Mouse (Mus musculus) left cerebral cortex, postnatal 25 days (tissue): ENCODE data around the gene Tbk1. TPM values are rescaled to one million over a fixed set of nuclear protein-coding genes. Genes with fewer than 3 reads are reported as not detected.

Experiments used
- DNase-seq, 2 experiments: peaks; one replicate each; pipeline ENCODE4 v3.0.0; 2022; ENCODE audit warnings: low spot score in 2 of 2, mixed read lengths in 1 of 2
- intact Hi-C: fragments of 180-260 bp; cut with DNase I; formaldehyde crosslinking; loops from one replicate; pipeline ENCODE4 v1.15.1; 2025
- microRNA-seq, 2 experiments: library from miRNA; unstranded; fragments of <30 nt; microRNA quantifications; one replicate each; pipeline ENCODE4 v1.2.0; 2022
- total RNA-seq, 2 experiments: library from RNA; stranded (reverse); gene quantifications; 2 replicates each; pipeline ENCODE4 v1.2.3; 2021

The Tbk1 gene
- total RNA-seq, 2 experiments from 2014 or later, result 46.1 to 49.4 TPM

GRCm38 (mm10) chr10:121506731-121507583, 79.6 kb downstream of the Tbk1 start:
- intact Hi-C loops, result loop anchor here (5.0 kb wide), 2 partner anchors 35 to 80 kb away; no protein-coding TSS in a partner anchor

GRCm38 (mm10) chr10:121505929-121506328, 80.7 kb downstream of the Tbk1 start:
- DNase-seq, result no peak
- intact Hi-C loops, result loop anchor here (5.0 kb wide), 2 partner anchors 34 to 79 kb away; no protein-coding TSS in a partner anchor

More at GRCm38 (mm10) chr10:121506731-121507583, 79.6 kb downstream of the Tbk1 start:
- DNase-seq, result peak in 1 of 2 experiments; percentile 43

- intact Hi-C loops, result loop anchor here (5.0 kb wide), 2 partner anchors 33 to 78 kb away; no protein-coding TSS in a partner anchor
These were observed 81.3 kb downstream of the Tbk1 start for GRCm38 (mm10) chr10:121504973-121505911.

GRCm38 (mm10) chr10:121501160-121501559, 85.4 kb downstream of the Tbk1 start:
- no peak for DNase-seq
- intact Hi-C loops, result no loop called here

More at GRCm38 (mm10) chr10:121504973-121505911, 81.3 kb downstream of the Tbk1 start:
- peak; percentile 75 to 82 for DNase-seq

- intact Hi-C loops, result no loop called here
These were observed 86.6 kb downstream of the Tbk1 start for GRCm38 (mm10) chr10:121500034-121500433.

GRCm38 (mm10) chr10:121499063-121499462, 87.5 kb downstream of the Tbk1 start:
- no peak for DNase-seq
- intact Hi-C loops, result no loop called here

More at GRCm38 (mm10) chr10:121500034-121500433, 86.6 kb downstream of the Tbk1 start:
- DNase-seq, result no peak

- intact Hi-C loops, result no loop called here
- no peak for DNase-seq
These were observed 88.1 kb downstream of the Tbk1 start for GRCm38 (mm10) chr10:121498481-121498904.

- DNase-seq, result no peak
- intact Hi-C loops, result no loop called here
These were observed 88.6 kb downstream of the Tbk1 start for GRCm38 (mm10) chr10:121497968-121498367.

GRCm38 (mm10) chr10:121496616-121497015, 90.0 kb downstream of the Tbk1 start:
- intact Hi-C loops, result no loop called here

More at GRCm38 (mm10) chr10:121496616-121497015, 90.0 kb downstream of the Tbk1 start:
- DNase-seq, result no peak

Small RNAs within 50 kb of the gene (microRNA-seq; reads per million reads assigned to microRNA genes)
- 0 reads per million in 2 experiments for gene Gm24330

Other genes with a start within 250 kb of the Tbk1 start
- 10 to 100 TPM; 77.5 to 87.1 TPM for gene Tbc1d30, start 235.5 kb downstream of the Tbk1 start, total RNA-seq
- gene Gns, start 221.7 kb downstream of the Tbk1 start, total RNA-seq, result 10 to 100 TPM; 75.9 to 80.6 TPM
- gene Rassf3, start 110.4 kb downstream of the Tbk1 start, total RNA-seq, result 10 to 100 TPM; 30.4 to 37.3 TPM
- gene Xpot, start 39.5 kb upstream of the Tbk1 start, total RNA-seq, result 10 to 100 TPM; 58.5 to 69.1 TPM
- gene D930020B18Rik, start 54.8 kb upstream of the Tbk1 start, total RNA-seq, result under 1 TPM; 0.11 to 0.32 TPM
- gene BC048403, start 153.2 kb upstream of the Tbk1 start, total RNA-seq, result 10 to 100 TPM in 1 of 2 experiments, 1 to 10 TPM in 1; 9.9 to 10.2 TPM